Mouse (Mus musculus) myocyte (in vitro differentiated cells): ENCODE measurements around the gene Serpinb6c.

ENCODE experiments used
- CEBPB ChIP-seq: IDR thresholded peaks from 2 replicates; pipeline ENCODE4 v1.6.1; 2011; ENCODE audit warnings: mild to moderate bottlenecking, moderate library complexity; ENCODE audit not compliant: poor library complexity, insufficient read depth, severe bottlenecking
- E2F4 ChIP-seq: IDR thresholded peaks from one replicate; pipeline ENCODE4 v1.6.1; 2011; ENCODE audit warnings: mild to moderate bottlenecking, control low read depth, moderate library complexity; ENCODE audit not compliant: insufficient read depth
- MYOD1 ChIP-seq, 3 experiments: IDR thresholded peaks; one replicate each; pipeline ENCODE4 v1.6.1; 2011; ENCODE audit warnings: control low read depth in 2 of 3, low read depth in 2 of 3, mild to moderate bottlenecking in 2 of 3, moderate library complexity in 1 of 3; ENCODE audit not compliant: insufficient read length in 2 of 3, control insufficient read depth in 1 of 3
- MYOG ChIP-seq, 3 experiments: IDR thresholded peaks; one replicate each; pipeline ENCODE4 v1.6.1; 2011; ENCODE audit warnings: control low read depth in 2 of 3, low read depth in 2 of 3, mild to moderate bottlenecking in 2 of 3; ENCODE audit not compliant: insufficient read length in 2 of 3, control insufficient read depth in 1 of 3, insufficient read depth in 1 of 3
- POLR2A ChIP-seq: IDR thresholded peaks from one replicate; pipeline ENCODE4 v1.6.1; 2011; ENCODE audit warnings: low read depth, mild to moderate bottlenecking, control low read depth, moderate library complexity; ENCODE audit not compliant: insufficient read length
- SRF ChIP-seq: IDR thresholded peaks from one replicate; pipeline ENCODE4 v1.6.1; 2011; ENCODE audit warnings: low read depth; ENCODE audit not compliant: control insufficient read depth, insufficient read length
- TCF12 ChIP-seq: IDR thresholded peaks from one replicate; pipeline ENCODE4 v1.6.1; 2011; ENCODE audit warnings: mild to moderate bottlenecking, control low read depth; ENCODE audit not compliant: poor library complexity, insufficient read depth, severe bottlenecking
- TCF3 ChIP-seq: IDR thresholded peaks from one replicate; pipeline ENCODE4 v1.6.1; 2011; ENCODE audit warnings: low read depth, control low read depth; ENCODE audit not compliant: insufficient read length
- USF1 ChIP-seq: IDR thresholded peaks from one replicate; pipeline ENCODE4 v1.6.1; 2011; ENCODE audit warnings: low read depth, mild to moderate bottlenecking, control low read depth, moderate library complexity

GRCm38 (mm10) chr13:33905176-33905954 is at the start of gene Serpinb6c:
- TF ChIP-seq SRF (no peak), CEBPB (no peak), USF1 (no peak), POLR2A (no peak), MYOG (IDR thresholded peaks at IDR 0.05; ENCODE audit: control insufficient read depth in 1 of 3, insufficient read depth in 1 of 3, insufficient read length in 2 of 3, low read depth in 2 of 3) (no peak), E2F4 (no peak), MYOD1 (IDR thresholded peaks at IDR 0.05; ENCODE audit: control insufficient read depth in 1 of 3, insufficient read length in 2 of 3, low read depth in 2 of 3) (no peak), TCF3 (no peak), TCF12 (no peak)
